Mouse (Mus musculus) CH12.LX (cell line): ENCODE data around the gene Slc5a1. TPM values are rescaled to one million over a fixed set of nuclear protein-coding genes. Genes with fewer than 3 reads are reported as not detected.
A peak's percentile ranks its signal among the peaks of the same experiment; 100 is the strongest.

Experiments
- DNase-seq: peaks from one replicate; pipeline ENCODE4 v3.0.0-alpha.2; 2013; ENCODE audit errors: extremely low read depth
- H3K27ac ChIP-seq: 2 replicates; pipeline ENCODE4 v1.5.1; 2012; ENCODE audit warnings: low read depth, mild to moderate bottlenecking, control low read depth, moderate library complexity; ENCODE audit not compliant: insufficient read depth
- H3K27me3 ChIP-seq: replicated peaks from 2 replicates; pipeline ENCODE3; 2012; ENCODE audit warnings: inconsistent platforms
- H3K36me3 ChIP-seq, 2 experiments: replicated peaks in 1 of 2; 2 replicates each; pipeline versions ENCODE3 to v1.6.1; 2012; ENCODE audit warnings: inconsistent platforms in 1 of 2, low read length in 1 of 2, mild to moderate bottlenecking in 1 of 2, mixed read lengths in 1 of 2, moderate library complexity in 1 of 2; ENCODE audit not compliant: control insufficient read depth in 1 of 2, insufficient read depth in 1 of 2
- H3K4me1 ChIP-seq, 2 experiments: 2 replicates each; pipeline ENCODE4 v1.6.1; 2012; ENCODE audit warnings: inconsistent platforms in 1 of 2, moderate library complexity in 1 of 2; ENCODE audit not compliant: insufficient read depth in 2 of 2, control insufficient read depth in 1 of 2
- H3K4me2 ChIP-seq: 2 replicates; pipeline ENCODE4 v1.6.1; 2012; ENCODE audit warnings: low read depth, mild to moderate bottlenecking, control low read depth; ENCODE audit not compliant: poor library complexity, insufficient read depth, severe bottlenecking
- H3K4me3 ChIP-seq, 3 experiments: fragments of 150-350 bp in 1 of 3; sonication (generic) in 1 of 3; replicated peaks in 1 of 3; 2 replicates each; pipeline versions ENCODE3 to v1.5.1; 2011 to 2012; ENCODE audit warnings: low read depth in 2 of 3, low read length in 2 of 3, mild to moderate bottlenecking in 2 of 3, moderate library complexity in 2 of 3, control low read depth in 1 of 3, improper control_type of control experiment in 1 of 3, inconsistent platforms in 1 of 3, mixed read lengths in 1 of 3; ENCODE audit not compliant: poor library complexity in 1 of 3
- H3K79me2 ChIP-seq: replicated peaks from 2 replicates; pipeline ENCODE4 v1.6.1; 2012; ENCODE audit warnings: mild to moderate bottlenecking, moderate library complexity; ENCODE audit not compliant: control insufficient read depth, poor library complexity, insufficient read depth, severe bottlenecking; ENCODE audit errors: extremely low read depth
- H3K9ac ChIP-seq: 2 replicates; pipeline ENCODE4 v1.6.1; 2012; ENCODE audit warnings: low read depth, mild to moderate bottlenecking, control low read depth, moderate library complexity; ENCODE audit not compliant: insufficient read depth
- H3K9me3 ChIP-seq: replicated peaks from 2 replicates; pipeline ENCODE3; 2012; ENCODE audit warnings: low read length, inconsistent platforms, mixed read lengths
- BHLHE40 ChIP-seq: IDR thresholded peaks from 2 replicates; pipeline ENCODE4 v1.6.1; 2011; ENCODE audit warnings: mild to moderate bottlenecking, low read depth, low read length, improper control_type of control experiment
- CHD1 ChIP-seq: IDR thresholded peaks from 2 replicates; pipeline ENCODE4 v1.6.1; 2012; ENCODE audit warnings: low read depth, low read length, improper control_type of control experiment, inconsistent platforms
- CTCF ChIP-seq, 2 experiments: IDR thresholded peaks in 1 of 2; conservative IDR thresholded peaks in 1 of 2; 2 replicates each; pipeline ENCODE4 v1.5.1; 2011 to 2012; ENCODE audit warnings: low read depth in 2 of 2, low read length in 2 of 2, improper control_type of control experiment in 1 of 2, inconsistent platforms in 1 of 2, mild to moderate bottlenecking in 1 of 2, moderate library complexity in 1 of 2
- GABPA ChIP-seq: IDR thresholded peaks from 2 replicates; pipeline ENCODE4 v1.6.1; 2012; ENCODE audit warnings: low read depth, low read length, improper control_type of control experiment, inconsistent platforms; ENCODE audit not compliant: insufficient replicate concordance
- JUN ChIP-seq: IDR thresholded peaks from 2 replicates; pipeline ENCODE4 v1.6.1; 2011; ENCODE audit warnings: low read depth, mild to moderate bottlenecking, low read length, improper control_type of control experiment, moderate library complexity; ENCODE audit not compliant: insufficient read depth
- MEF2A ChIP-seq: IDR thresholded peaks from 2 replicates; pipeline ENCODE4 v1.6.1; 2014; ENCODE audit warnings: low read depth, mild to moderate bottlenecking, inconsistent platforms, low read length, improper control_type of control experiment, borderline replicate concordance
- MXI1 ChIP-seq: IDR thresholded peaks from 2 replicates; pipeline ENCODE4 v1.6.1; 2011; ENCODE audit warnings: mild to moderate bottlenecking, low read depth, low read length, improper control_type of control experiment
- MYC ChIP-seq: IDR thresholded peaks from 2 replicates; pipeline ENCODE4 v1.6.1; 2011; ENCODE audit warnings: low read depth, mild to moderate bottlenecking, improper control_type of control experiment, low read length
- NELFE ChIP-seq: IDR thresholded peaks from 2 replicates; pipeline ENCODE4 v1.6.1; 2011; ENCODE audit warnings: low read depth, low read length, improper control_type of control experiment
- POLR2A ChIP-seq: IDR thresholded peaks from 2 replicates; pipeline ENCODE4 v1.6.1; 2011; ENCODE audit warnings: low read depth, mild to moderate bottlenecking, improper control_type of control experiment, low read length
- SIN3A ChIP-seq: IDR thresholded peaks from 2 replicates; pipeline ENCODE4 v1.6.1; 2012; ENCODE audit warnings: low read length, improper control_type of control experiment, inconsistent platforms
- TBP ChIP-seq: conservative IDR thresholded peaks from 2 replicates; pipeline ENCODE4 v1.6.1; 2011; ENCODE audit warnings: low read depth, low read length, improper control_type of control experiment
- UBTF ChIP-seq: IDR thresholded peaks from 2 replicates; pipeline ENCODE4 v1.6.1; 2012; ENCODE audit warnings: low read depth, mild to moderate bottlenecking, inconsistent platforms, low read length, improper control_type of control experiment, moderate library complexity
- USF2 ChIP-seq: conservative IDR thresholded peaks from 2 replicates; pipeline ENCODE4 v1.6.1; 2011; ENCODE audit warnings: low read depth, low read length, improper control_type of control experiment
- ZKSCAN1 ChIP-seq: IDR thresholded peaks from 2 replicates; pipeline ENCODE4 v1.6.1; 2012; ENCODE audit warnings: low read depth, inconsistent platforms, low read length, improper control_type of control experiment, borderline replicate concordance
- ZNF384 ChIP-seq: IDR thresholded peaks from 2 replicates; pipeline ENCODE4 v1.6.1; 2012; ENCODE audit warnings: low read depth, low read length, improper control_type of control experiment, inconsistent platforms
- dilution Hi-C: fragments of 300-500 bp; cut with MboI; formaldehyde crosslinking; loops from 2 replicates; pipeline ENCODE4 v1.14.3; 2020; ENCODE audit warnings: low sequenced_read_pairs; ENCODE audit not compliant: extremely low pct_unique_long_range_greater_than_20kb, extremely low pct_ligation_motif_present
- in situ Hi-C: fragments of 300-500 bp; cut with MboI; formaldehyde crosslinking; loops from 3 replicates; pipeline ENCODE4 v1.14.3; 2019; ENCODE audit warnings: low sequenced_read_pairs, low pct_ligation_motif_present, low pct_unique_long_range_greater_than_20kb, mixed read lengths
- polyA plus RNA-seq: library from polyadenylated mRNA; unstranded; fragments of >175 nt; gene quantifications from 2 replicates; pipeline ENCODE4 v1.2.1, GENCODE M21; 2012; ENCODE audit warnings: low read depth; ENCODE audit not compliant: insufficient read length
- total RNA-seq, 2 experiments: library from RNA; depleted of rRNA; stranded (reverse); fragments of 300-350 nt in 1 of 2; fragments of >200 nt in 1 of 2; gene quantifications; 2 replicates each; pipeline ENCODE4 v1.2.3; 2012 to 2014

The Slc5a1 gene
- total and polyA plus RNA-seq, 3 experiments: 0.30 to 0.38 (median 0.33) TPM

GRCm38 (mm10) chr5:33195246-33195852 is 91.3 kb downstream of the Slc5a1 start:
- Histone ChIP-seq H3K4me2 (no peak overlapping the region), H3K27ac (no peak overlapping the region), H3K36me3 (no peaks in the 10 kb centered on the region), H3K4me1 (no peaks in the 10 kb centered on the region), H3K4me3 (no peak overlapping the region), H3K9ac (no peak overlapping the region), H3K79me2 (no peaks in the 10 kb centered on the region), H3K9me3 (no peaks in the 10 kb centered on the region), H3K27me3 (peaks cover 13% of the 10 kb centered on the region)
- TF ChIP-seq NELFE (no peak), ZKSCAN1 (no peak), TBP (no peak), GABPA (no peak), CHD1 (no peak), JUN (no peak), ZNF384 (no peak), SIN3A (no peak)
- in situ Hi-C loops (no loop called here), dilution Hi-C loops (no loop called here)
- DNase-seq: no peak

DNA sequence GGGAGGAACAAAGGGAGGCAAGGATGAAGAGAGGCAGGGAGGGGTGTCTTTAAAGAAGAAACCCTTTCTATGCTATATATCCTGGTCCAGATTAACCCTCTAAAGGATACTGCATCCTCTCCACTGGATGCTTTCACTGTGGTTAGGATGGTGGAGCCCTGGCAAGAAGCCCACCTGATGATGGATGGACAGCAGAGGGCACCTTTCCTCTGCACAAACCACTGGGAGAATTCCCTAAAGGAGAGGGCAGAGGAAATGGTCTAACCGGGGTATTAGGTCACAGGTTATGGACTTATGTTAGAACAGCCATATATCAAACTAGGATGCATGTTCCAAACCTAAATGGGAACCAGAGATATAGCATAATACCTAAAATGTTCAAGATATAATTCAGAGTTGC is 96.1 kb downstream of the Slc5a1 start:
- no peak for DNase-seq
- in situ Hi-C loops: no loop called here

DNA sequence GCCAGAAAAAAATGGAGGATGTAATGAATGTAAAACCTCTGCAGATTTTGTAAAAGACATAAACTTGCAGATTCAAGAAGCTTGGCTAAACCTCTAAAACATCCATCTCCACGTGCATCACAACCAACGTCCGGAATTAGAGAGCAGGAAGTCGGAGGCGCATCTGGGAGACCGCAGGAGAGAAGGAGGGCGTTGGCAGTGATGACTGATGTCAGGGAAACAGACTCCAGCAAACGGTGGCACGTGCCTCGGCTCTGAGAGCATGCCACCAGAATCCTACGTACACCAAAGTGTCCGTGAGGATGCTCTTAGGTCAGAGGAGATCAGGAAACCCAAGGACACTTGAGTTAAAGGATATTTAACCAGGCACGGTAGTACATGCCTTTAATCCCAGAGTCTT is 97.7 kb downstream of the Slc5a1 start:
- H3K79me2 ChIP-seq: no peaks in the 10 kb centered on the region
- no peaks in the 10 kb centered on the region for H3K36me3 ChIP-seq
- dilution Hi-C loops (no loop called here), in situ Hi-C loops (no loop called here)
- peaks cover 9% of the 10 kb centered on the region for H3K27me3 ChIP-seq
- DNase-seq: no peak
- H3K9ac ChIP-seq: no peak overlapping the region
- H3K4me2 ChIP-seq: no peak overlapping the region
- peaks cover 0 to 7% of the 10 kb centered on the region in 2 experiments; a peak in 2 of 4 replicates for H3K4me1 ChIP-seq
- no peak overlapping the region for H3K4me3 ChIP-seq
- H3K9me3 ChIP-seq: no peaks in the 10 kb centered on the region
- H3K27ac ChIP-seq: no peak overlapping the region
- 0 out of 2 replicates have a peak, but pooled peaks have one; percentile 18 for TF ChIP-seq BHLHE40
- TF ChIP-seq MEF2A: no peak
- TF ChIP-seq MYC: no peak
- TF ChIP-seq POLR2A: no peak
- TF ChIP-seq UBTF: no peak
- TF ChIP-seq, all 38 proteins: peak for 1

More for the DNA sequence above, 96.1 kb downstream of the Slc5a1 start:
- no peak overlapping the region for H3K4me3 ChIP-seq
- H3K4me1 ChIP-seq: peaks cover 0 to 7% of the 10 kb centered on the region in 2 experiments; a peak in 2 of 4 replicates
- no peak overlapping the region for H3K9ac ChIP-seq
- no peaks in the 10 kb centered on the region for H3K36me3 ChIP-seq
- TF ChIP-seq SIN3A (no peak), USF2 (no peak), ZNF384 (no peak), MXI1 (no peak), CTCF (conservative IDR thresholded peaks at IDR 0.05 in 1 of 2, IDR thresholded peaks at IDR 0.05 in 1 of 2; ENCODE audit: low read depth in 2 of 2, low read length in 2 of 2) (no peak)
- peaks cover 15% of the 10 kb centered on the region for H3K27me3 ChIP-seq
- no peaks in the 10 kb centered on the region for H3K9me3 ChIP-seq
- no peak overlapping the region for H3K27ac ChIP-seq
- no peaks in the 10 kb centered on the region for H3K79me2 ChIP-seq
- dilution Hi-C loops: no loop called here
- no peak overlapping the region for H3K4me2 ChIP-seq
